Mouse (Mus musculus): ENCODE results near the gene Bsx. TPM values are rescaled to one million over a fixed set of nuclear protein-coding genes. Genes with fewer than 3 reads are reported as not detected.

Gene Bsx
- polyA plus RNA-seq (2012; rRNA removed) = 0.05 and 0.09 TPM in 2 replicates

GRCm38 (mm10) chr9:40873556-40874470 lies at the start of gene Bsx:
Gene Bsx (plus strand): TSS chr9:40874127.
- no peak for TF ChIP-seq POLR2A (IDR thresholded peaks at IDR 0.05; ENCODE audit: control insufficient read depth, extremely low read depth, insufficient read depth, low read length, poor library complexity)
- TF ChIP-seq CTCF (IDR thresholded peaks at IDR 0.05; ENCODE audit: borderline replicate concordance, control insufficient read depth, extremely low read depth, insufficient read depth, low read length, poor library complexity) = no peak
- 6% methylated on average over 32 of the region's 32 CpGs for WGBS
- no peaks in the 10 kb centered on the region for H3K36me3 ChIP-seq (ENCODE audit: control insufficient read depth, insufficient read depth, low read length)
- H3K27me3 ChIP-seq (ENCODE audit: control insufficient read depth, insufficient read depth, low read length) = peaks cover 11% of the 10 kb centered on the region; the same call in 1 of the 2 replicates
- DNase-seq = peak; percentile 33
- H3K4me3 ChIP-seq (ENCODE audit: control insufficient read depth, insufficient read depth, low read length) = no peak within 1 kb of the TSS
- H3K27ac ChIP-seq (ENCODE audit: control insufficient read depth, insufficient read depth, low read length) = no peak within 1 kb of the TSS
- H3K4me1 ChIP-seq (replicated peaks; ENCODE audit: control insufficient read depth, insufficient read depth, low read length) = no peaks in the 10 kb centered on the region

DNA sequence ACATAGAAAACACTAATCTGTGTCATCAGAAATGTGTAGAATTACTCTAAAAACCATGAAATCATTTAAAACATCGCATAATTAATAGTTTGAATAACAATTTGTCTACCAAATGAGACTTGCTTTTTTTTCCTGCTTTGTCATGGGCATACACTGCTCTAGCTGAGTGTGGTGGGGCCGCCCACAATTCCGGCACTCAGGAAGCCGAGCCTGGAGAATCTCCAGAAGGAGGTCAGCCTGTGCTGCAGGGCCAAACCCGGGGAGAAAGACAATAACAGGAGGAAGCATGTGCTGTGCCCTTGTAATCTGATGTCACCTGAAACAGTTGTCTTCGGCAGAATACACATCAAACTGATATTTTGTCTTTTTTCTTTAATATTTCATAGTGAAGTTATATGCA lies 48.3 kb upstream of the Bsx start:
- H3K27me3 ChIP-seq (ENCODE audit: control insufficient read depth, insufficient read depth, low read length) = no peaks in the 10 kb centered on the region
- WGBS = 73% methylated on average over 6 of the region's 6 CpGs
- no peak for DNase-seq
- no peak for TF ChIP-seq POLR2A (IDR thresholded peaks at IDR 0.05; ENCODE audit: control insufficient read depth, extremely low read depth, insufficient read depth, low read length, poor library complexity)
- TF ChIP-seq CTCF (IDR thresholded peaks at IDR 0.05; ENCODE audit: borderline replicate concordance, control insufficient read depth, extremely low read depth, insufficient read depth, low read length, poor library complexity) = no peak
- H3K4me1 ChIP-seq (replicated peaks; ENCODE audit: control insufficient read depth, insufficient read depth, low read length) = no peaks in the 10 kb centered on the region
- no peak overlapping the region for H3K4me3 ChIP-seq (ENCODE audit: control insufficient read depth, insufficient read depth, low read length)
- H3K36me3 ChIP-seq (ENCODE audit: control insufficient read depth, insufficient read depth, low read length) = no peaks in the 10 kb centered on the region
- H3K27ac ChIP-seq (ENCODE audit: control insufficient read depth, insufficient read depth, low read length) = no peak overlapping the region

- no peak for TF ChIP-seq POLR2A (IDR thresholded peaks at IDR 0.05; ENCODE audit: control insufficient read depth, extremely low read depth, insufficient read depth, low read length, poor library complexity)
- TF ChIP-seq CTCF (IDR thresholded peaks at IDR 0.05; ENCODE audit: borderline replicate concordance, control insufficient read depth, extremely low read depth, insufficient read depth, low read length, poor library complexity) = no peak
- no peaks in the 10 kb centered on the region for H3K36me3 ChIP-seq (ENCODE audit: control insufficient read depth, insufficient read depth, low read length)
- DNase-seq = no peak
- H3K4me3 ChIP-seq (ENCODE audit: control insufficient read depth, insufficient read depth, low read length) = no peak overlapping the region
- no peaks in the 10 kb centered on the region for H3K4me1 ChIP-seq (replicated peaks; ENCODE audit: control insufficient read depth, insufficient read depth, low read length)
- H3K27me3 ChIP-seq (ENCODE audit: control insufficient read depth, insufficient read depth, low read length) = no peaks in the 10 kb centered on the region
- WGBS = 95% methylated on average over 4 of the region's 4 CpGs
- H3K27ac ChIP-seq (ENCODE audit: control insufficient read depth, insufficient read depth, low read length) = no peak overlapping the region
These were observed 46.6 kb upstream of the Bsx start for GRCm38 (mm10) chr9:40827366-40827765.

DNA sequence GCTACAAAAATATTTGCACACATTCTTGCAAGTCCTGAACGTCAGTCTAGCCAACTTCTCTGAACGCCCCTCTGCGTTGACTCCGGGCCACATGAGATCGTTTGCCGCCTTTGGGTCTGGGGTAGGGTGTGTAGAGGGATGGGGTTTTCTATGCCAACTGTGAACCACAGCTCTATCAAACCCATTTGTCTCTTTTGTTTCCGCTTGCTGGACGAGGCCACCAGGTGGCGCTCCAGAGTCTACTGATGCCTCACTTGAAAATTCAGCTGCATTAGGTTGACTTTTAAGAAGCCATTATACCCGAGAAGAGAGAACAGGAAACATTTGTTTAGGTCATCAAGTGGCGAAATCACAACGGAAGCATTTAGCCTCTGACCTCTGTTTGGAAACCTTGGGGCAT lies 39.4 kb upstream of the Bsx start:
- DNase-seq = peak; percentile 67
- H3K27me3 ChIP-seq (ENCODE audit: control insufficient read depth, insufficient read depth, low read length) = no peaks in the 10 kb centered on the region
- H3K36me3 ChIP-seq (ENCODE audit: control insufficient read depth, insufficient read depth, low read length) = no peaks in the 10 kb centered on the region
- no peak overlapping the region for H3K4me3 ChIP-seq (ENCODE audit: control insufficient read depth, insufficient read depth, low read length)
- no peak overlapping the region for H3K27ac ChIP-seq (ENCODE audit: control insufficient read depth, insufficient read depth, low read length)
- 6% methylated on average over 12 of the region's 12 CpGs for WGBS
- H3K4me1 ChIP-seq (replicated peaks; ENCODE audit: control insufficient read depth, insufficient read depth, low read length) = no peaks in the 10 kb centered on the region
- TF ChIP-seq CTCF (IDR thresholded peaks at IDR 0.05; ENCODE audit: borderline replicate concordance, control insufficient read depth, extremely low read depth, insufficient read depth, low read length, poor library complexity) = peak; percentile 52; the same call in 1 of the 2 replicates
- TF ChIP-seq POLR2A (IDR thresholded peaks at IDR 0.05; ENCODE audit: control insufficient read depth, extremely low read depth, insufficient read depth, low read length, poor library complexity) = no peak

- Histone ChIP-seq H3K4me1 (replicated peaks; ENCODE audit: control insufficient read depth, insufficient read depth, low read length) (no peaks in the 10 kb centered on the region), H3K36me3 (ENCODE audit: control insufficient read depth, insufficient read depth, low read length) (no peaks in the 10 kb centered on the region), H3K27me3 (ENCODE audit: control insufficient read depth, insufficient read depth, low read length) (no peaks in the 10 kb centered on the region), H3K27ac (ENCODE audit: control insufficient read depth, insufficient read depth, low read length) (no peak overlapping the region), H3K4me3 (ENCODE audit: control insufficient read depth, insufficient read depth, low read length) (no peak overlapping the region)
- DNase-seq = no peak
- TF ChIP-seq CTCF (IDR thresholded peaks at IDR 0.05; ENCODE audit: borderline replicate concordance, control insufficient read depth, extremely low read depth, insufficient read depth, low read length, poor library complexity) = no peak
- no peak for TF ChIP-seq POLR2A (IDR thresholded peaks at IDR 0.05; ENCODE audit: control insufficient read depth, extremely low read depth, insufficient read depth, low read length, poor library complexity)
- WGBS = 92% methylated on average over 3 of the region's 3 CpGs
These were observed 37.2 kb upstream of the Bsx start for GRCm38 (mm10) chr9:40836681-40837080.

GRCm38 (mm10) chr9:40839662-40840061 lies 34.3 kb upstream of the Bsx start:
- no peak for DNase-seq
- no peaks in the 10 kb centered on the region for H3K36me3 ChIP-seq (ENCODE audit: control insufficient read depth, insufficient read depth, low read length)
- no peak overlapping the region for H3K27ac ChIP-seq (ENCODE audit: control insufficient read depth, insufficient read depth, low read length)
- WGBS = 73% methylated on average over 3 of the region's 3 CpGs
- no peak overlapping the region for H3K4me3 ChIP-seq (ENCODE audit: control insufficient read depth, insufficient read depth, low read length)
- TF ChIP-seq CTCF (IDR thresholded peaks at IDR 0.05; ENCODE audit: borderline replicate concordance, control insufficient read depth, extremely low read depth, insufficient read depth, low read length, poor library complexity) (no peak), POLR2A (IDR thresholded peaks at IDR 0.05; ENCODE audit: control insufficient read depth, extremely low read depth, insufficient read depth, low read length, poor library complexity) (no peak)
- no peaks in the 10 kb centered on the region for H3K27me3 ChIP-seq (ENCODE audit: control insufficient read depth, insufficient read depth, low read length)
- no peaks in the 10 kb centered on the region for H3K4me1 ChIP-seq (replicated peaks; ENCODE audit: control insufficient read depth, insufficient read depth, low read length)

Measured in thymus, adult 2 months (tissue).